Mouse (Mus musculus) kidney, embryonic 14.5 days (tissue): ENCODE measurements around the gene Nrros. TPM values are rescaled to one million over a fixed set of nuclear protein-coding genes. Genes with fewer than 3 reads are reported as not detected.
"Not testable (repeated sequence)": the region's sequence is repeated elsewhere in the genome, so short reads cannot be mapped to it uniquely, and the experiment has no call there.

Experiments
- ATAC-seq: fragments of 200-750 bp; cut with Nextera tagmentation; 2 replicates; pipeline ENCODE4 v1.8.0; 2017; ENCODE audit warnings: moderate number of reproducible peaks, mild to moderate bottlenecking, moderate TSS enrichment, moderate library complexity; ENCODE audit not compliant: low FRiP score, low TSS enrichment
- H3K27ac ChIP-seq: fragments of 300-500 bp; sonication (generic); 2 replicates; pipeline ENCODE4 v1.5.1; 2014; ENCODE audit warnings: low read depth, mild to moderate bottlenecking, low read length, moderate library complexity, mixed read lengths
- H3K27me3 ChIP-seq: fragments of 300-500 bp; sonication (generic); 2 replicates; pipeline ENCODE4 v1.6.1; 2014; ENCODE audit warnings: mild to moderate bottlenecking, low read length; ENCODE audit not compliant: control insufficient read depth, insufficient read depth
- H3K36me3 ChIP-seq: fragments of 300-500 bp; sonication (generic); 2 replicates; pipeline ENCODE4 v1.6.1; 2014; ENCODE audit warnings: low read length, mixed read lengths; ENCODE audit not compliant: control insufficient read depth, insufficient read depth
- H3K4me1 ChIP-seq: fragments of 300-500 bp; sonication (generic); 2 replicates; pipeline ENCODE4 v1.6.1; 2014; ENCODE audit warnings: low read length, mixed read lengths; ENCODE audit not compliant: control insufficient read depth, insufficient read depth
- H3K4me2 ChIP-seq: fragments of 300-500 bp; sonication (generic); replicated peaks from 2 replicates; pipeline ENCODE4 v1.6.1; 2014; ENCODE audit warnings: low read depth, mild to moderate bottlenecking, low read length
- H3K4me3 ChIP-seq: fragments of 300-500 bp; sonication (generic); 2 replicates; pipeline ENCODE4 v1.5.1; 2014; ENCODE audit warnings: mild to moderate bottlenecking, low read length
- H3K9ac ChIP-seq: fragments of 300-500 bp; sonication (generic); 2 replicates; pipeline ENCODE4 v1.6.1; 2014; ENCODE audit warnings: low read depth, mild to moderate bottlenecking, low read length, moderate library complexity
- H3K9me3 ChIP-seq: fragments of 300-500 bp; sonication (generic); 2 replicates; pipeline ENCODE4 v1.6.1; 2016; ENCODE audit warnings: low read length; ENCODE audit not compliant: control insufficient read depth
- WGBS: fragments of 180-500 bp; shearing (Covaris S2); extraction: QIAGEN DNeasy Blood & Tissue Kit; methylation state at CpG from one replicate; pipeline ENCODE4 v1.1.7; 2014; 5-methylcytosine and 5-hydroxymethylcytosine counted together
- polyA plus RNA-seq: library from polyadenylated mRNA; unstranded; fragments of >200 nt; fragmentation: Nextera tagmentation; extraction: Ambion mirVana; gene quantifications from 2 replicates; pipeline ENCODE4 v1.2.1, GENCODE M21; 2014

Nrros gene
- polyA plus RNA-seq, 1 experiment from 2014 or later: 18.7 TPM

DNA sequence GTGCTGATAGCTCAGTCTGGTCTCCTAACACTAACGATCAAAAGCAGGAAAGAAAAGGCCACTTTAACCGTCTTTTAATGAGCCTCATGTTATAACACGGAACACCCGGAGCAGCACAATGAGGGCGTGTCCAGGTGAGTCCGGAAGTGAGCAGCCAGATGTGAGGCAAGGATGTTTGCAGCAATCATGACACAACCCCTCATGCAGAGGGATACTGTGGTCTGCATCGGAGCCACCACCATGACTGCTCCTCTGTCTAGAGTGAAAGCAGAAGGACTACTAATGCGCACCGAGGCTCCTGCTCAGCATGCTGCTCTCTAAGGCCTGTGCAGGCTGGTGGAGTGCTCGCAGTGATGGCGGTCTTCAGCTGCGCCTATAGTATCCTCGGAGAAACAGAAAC is 63.1 kb downstream of the Nrros start:
- 94% methylated on average over 13 of the region's 13 CpGs for whole genome bisulfite sequencing
- no peak for ATAC-seq

GRCm38 (mm10) chr16:32099638-32100150 is 65.7 kb downstream of the Nrros start, which contains the start of the genes Pigx and Cep19:
Pigx (minus strand) TSS chr16:32099740.
Cep19 (plus strand) TSS chr16:32099800.
- Histone ChIP-seq H3K27ac (peak within 1 kb of the TSS; percentile 78), H3K4me2 (peak within 1 kb of the TSS; percentile 77), H3K4me3 (peak within 1 kb of the TSS; percentile 91), H3K9ac (peak within 1 kb of the TSS; percentile 86), H3K4me1 (peaks cover 9% of the 10 kb centered on the region; the same call in 1 of the 2 replicates), H3K36me3 (peaks cover 24% of the 10 kb centered on the region), H3K9me3 (no peaks in the 10 kb centered on the region), H3K27me3 (no peaks in the 10 kb centered on the region)
- peak; percentile 97 for ATAC-seq
- 2% methylated on average over 34 of the region's 34 CpGs for WGBS

More for the DNA sequence above, 63.1 kb downstream of the Nrros start:
- peaks cover 9% of the 10 kb centered on the region; the same call in 1 of the 2 replicates for H3K4me1 ChIP-seq
- peaks cover 4% of the 10 kb centered on the region; the same call in 1 of the 2 replicates for H3K9me3 ChIP-seq
- H3K9ac ChIP-seq: no peak overlapping the region
- H3K4me3 ChIP-seq: no peak overlapping the region
- H3K4me2 ChIP-seq: no peak overlapping the region
- no peaks in the 10 kb centered on the region for H3K27me3 ChIP-seq
- peaks cover 32% of the 10 kb centered on the region for H3K36me3 ChIP-seq
- no peak overlapping the region for H3K27ac ChIP-seq

- H3K9me3 ChIP-seq: no peaks in the 10 kb centered on the region
- peaks cover 22% of the 10 kb centered on the region for H3K36me3 ChIP-seq
- peaks cover 9% of the 10 kb centered on the region; the same call in 1 of the 2 replicates for H3K4me1 ChIP-seq
- peak overlapping the region; percentile 91 for H3K4me3 ChIP-seq
- ATAC-seq: peak; percentile 78
- H3K9ac ChIP-seq: peak overlapping the region; percentile 86
- no peaks in the 10 kb centered on the region for H3K27me3 ChIP-seq
- H3K4me2 ChIP-seq: peak overlapping the region; percentile 77
- 2% methylated on average over 37 of the region's 39 CpGs for WGBS
- peak overlapping the region; percentile 78 for H3K27ac ChIP-seq
These were observed 66.3 kb downstream of the Nrros start for GRCm38 (mm10) chr16:32098897-32099637.

- H3K4me1 ChIP-seq, H3K9me3 ChIP-seq, ATAC-seq, H3K27me3 ChIP-seq, H3K4me3 ChIP-seq, H3K4me2 ChIP-seq, H3K9ac ChIP-seq, H3K27ac ChIP-seq: not testable (repeated sequence)
- peaks cover 12% of the 10 kb centered on the region for H3K36me3 ChIP-seq
- 92% methylated on average over 2 of the region's 2 CpGs for WGBS
These were observed 67.6 kb downstream of the Nrros start for GRCm38 (mm10) chr16:32097757-32098156.

Other genes with a start within 250 kb of the Nrros start
- 0.27 and 0.97 TPM in 2 replicates for gene Pigz, start 231.7 kb downstream of the Nrros start, polyA plus RNA-seq
- gene 0610012G03Rik, start 217.1 kb downstream of the Nrros start, polyA plus RNA-seq: 96.4 and 99.1 TPM in 2 replicates
- 117 and 123 TPM in 2 replicates for gene Ncbp2, start 217.1 kb downstream of the Nrros start, polyA plus RNA-seq
- 10.2 and 11.6 TPM in 2 replicates for gene Senp5, start 162.3 kb downstream of the Nrros start, polyA plus RNA-seq
- gene Pak2, start 86.3 kb downstream of the Nrros start, polyA plus RNA-seq: 30.3 and 42.0 TPM in 2 replicates
- gene Pigx, start 65.9 kb downstream of the Nrros start, polyA plus RNA-seq: 147 and 155 TPM in 2 replicates
- 39.7 and 43.8 TPM in 2 replicates for gene Cep19, start 65.8 kb downstream of the Nrros start, polyA plus RNA-seq
- gene Bex6, start 14.2 kb upstream of the Nrros start, polyA plus RNA-seq: not detected in 2 replicates
- 10.8 and 14.5 TPM in 2 replicates for gene Fbxo45, start 81.6 kb upstream of the Nrros start, polyA plus RNA-seq
- gene Wdr53, start 81.6 kb upstream of the Nrros start, polyA plus RNA-seq: 17.7 and 22.4 TPM in 2 replicates
- gene Smco1, start 105.9 kb upstream of the Nrros start, polyA plus RNA-seq: not detected in 2 replicates
- 25.6 and 32.6 TPM in 2 replicates for gene Rnf168, start 111.9 kb upstream of the Nrros start, polyA plus RNA-seq
- gene Ubxn7, start 166.7 kb upstream of the Nrros start, polyA plus RNA-seq: 18.4 and 30.3 TPM in 2 replicates
- not detected in 2 replicates for gene Tm4sf19, start 234.9 kb upstream of the Nrros start, polyA plus RNA-seq